Mouse (Mus musculus): ENCODE data around the gene Zfp410. TPM values are rescaled to one million over a fixed set of nuclear protein-coding genes. Genes with fewer than 3 reads are reported as not detected.

Zfp410 gene
- polyA plus RNA-seq, 1 experiment from 2014 or later, result 37.0 TPM

GRCm38 (mm10) chr12:84361555-84362489 lies 45.2 kb downstream of the Zfp410 start, which contains the start of the genes Coq6 and Fam161b:
Gene Coq6, plus strand, starts transcription at chr12:84361657.
Gene Fam161b, minus strand, starts transcription at chr12:84361833.
- ATAC-seq (peak; percentile 95), DNase-seq (ENCODE audit: low read depth, low spot score) (peak; percentile 89)
- CTCF ChIA-PET, result no interaction called here
- TF ChIP-seq CTCF (IDR thresholded peaks at IDR 0.05), result no peak
- in situ Hi-C loops (cut with MboI; ENCODE audit: low pct_unique_long_range_greater_than_20kb), result loop anchor here (5.0 kb wide), 1 partner anchor 45 kb away; the partner anchor contains the start of genes Bbof1 and Entpd5
- no peaks in the 10 kb centered on the region for H3K27me3 ChIP-seq
- POLR2A ChIA-PET, result no interaction called here

GRCm38 (mm10) chr12:84362872-84363271 lies 46.2 kb downstream of the Zfp410 start:
- ChIA-PET POLR2A (no interaction called here), CTCF (no interaction called here)
- ATAC-seq (no peak), DNase-seq (ENCODE audit: low read depth, low spot score) (no peak)
- no peaks in the 10 kb centered on the region for H3K27me3 ChIP-seq
- no peak for TF ChIP-seq CTCF (IDR thresholded peaks at IDR 0.05)
- in situ Hi-C loops (cut with MboI; ENCODE audit: low pct_unique_long_range_greater_than_20kb), result loop anchor here (5.0 kb wide), 1 partner anchor 44 kb away; the partner anchor contains the start of genes Bbof1 and Entpd5

- CTCF ChIA-PET, result no interaction called here
- DNase-seq (ENCODE audit: low read depth, low spot score), result no peak
- in situ Hi-C loops (cut with MboI; ENCODE audit: low pct_unique_long_range_greater_than_20kb), result loop anchor here (5.0 kb wide), 1 partner anchor 43 kb away; the partner anchor contains the start of genes Bbof1 and Entpd5
- TF ChIP-seq CTCF (IDR thresholded peaks at IDR 0.05), result no peak
- POLR2A ChIA-PET, result no interaction called here
- H3K27me3 ChIP-seq, result no peaks in the 10 kb centered on the region
- no peak for ATAC-seq
These were observed 47.6 kb downstream of the Zfp410 start for GRCm38 (mm10) chr12:84364291-84364690.

- in situ Hi-C loops (cut with MboI; ENCODE audit: low pct_unique_long_range_greater_than_20kb), result no loop called here
- CTCF ChIA-PET, result no interaction called here
- DNase-seq (ENCODE audit: low read depth, low spot score) (no peak), ATAC-seq (no peak)
- no peaks in the 10 kb centered on the region for H3K27me3 ChIP-seq
- TF ChIP-seq CTCF (IDR thresholded peaks at IDR 0.05), result no peak
- POLR2A ChIA-PET, result no interaction called here
These were observed 48.5 kb downstream of the Zfp410 start for GRCm38 (mm10) chr12:84365137-84365536.

- TF ChIP-seq CTCF (IDR thresholded peaks at IDR 0.05), result no peak
- no peak for ATAC-seq
- in situ Hi-C loops (cut with MboI; ENCODE audit: low pct_unique_long_range_greater_than_20kb), result no loop called here
- no peak for DNase-seq (ENCODE audit: low read depth, low spot score)
- ChIA-PET POLR2A (no interaction called here), CTCF (no interaction called here)
- no peaks in the 10 kb centered on the region for H3K27me3 ChIP-seq
These were observed 50.3 kb downstream of the Zfp410 start for GRCm38 (mm10) chr12:84366971-84367370.

- DNase-seq (ENCODE audit: low read depth, low spot score), result no peak
- in situ Hi-C loops (cut with MboI; ENCODE audit: low pct_unique_long_range_greater_than_20kb), result no loop called here
- ChIA-PET POLR2A (no interaction called here), CTCF (no interaction called here)
- no peaks in the 10 kb centered on the region for H3K27me3 ChIP-seq
- ATAC-seq, result no peak
- no peak for TF ChIP-seq CTCF (IDR thresholded peaks at IDR 0.05)
These were observed 55.0 kb downstream of the Zfp410 start for GRCm38 (mm10) chr12:84371647-84372046.

GRCm38 (mm10) chr12:84373831-84374481 lies 57.3 kb downstream of the Zfp410 start:
- ATAC-seq (peak; percentile 62), DNase-seq (ENCODE audit: low read depth, low spot score) (peak; percentile 68)
- no peaks in the 10 kb centered on the region for H3K27me3 ChIP-seq
- no peak for TF ChIP-seq CTCF (IDR thresholded peaks at IDR 0.05)
- in situ Hi-C loops (cut with MboI; ENCODE audit: low pct_unique_long_range_greater_than_20kb), result no loop called here
- ChIA-PET CTCF (no interaction called here), POLR2A (interaction anchor here (0.6 kb wide), 1 partner anchor 21 kb away, joined by 3 read pairs; no protein-coding TSS in a partner anchor)

- in situ Hi-C loops (cut with MboI; ENCODE audit: low pct_unique_long_range_greater_than_20kb), result no loop called here
- ATAC-seq, result no peak
These were observed 65.7 kb downstream of the Zfp410 start for GRCm38 (mm10) chr12:84382369-84382768.

GRCm38 (mm10) chr12:84384644-84385081 lies 68.0 kb downstream of the Zfp410 start:
- no peak for TF ChIP-seq CTCF (IDR thresholded peaks at IDR 0.05)
- in situ Hi-C loops (cut with MboI; ENCODE audit: low pct_unique_long_range_greater_than_20kb), result no loop called here
- DNase-seq (ENCODE audit: low read depth, low spot score), result no peak
- ChIA-PET POLR2A (no interaction called here), CTCF (interaction anchor here (1.3 kb wide), 1 partner anchor 9 kb away, joined by 3 read pairs; no protein-coding TSS in a partner anchor)
- ATAC-seq, result no peak
- H3K27me3 ChIP-seq, result no peaks in the 10 kb centered on the region

More at GRCm38 (mm10) chr12:84382369-84382768, 65.7 kb downstream of the Zfp410 start:
- no peak for TF ChIP-seq CTCF (IDR thresholded peaks at IDR 0.05)
- ChIA-PET POLR2A (no interaction called here), CTCF (no interaction called here)
- H3K27me3 ChIP-seq, result no peaks in the 10 kb centered on the region
- DNase-seq (ENCODE audit: low read depth, low spot score), result no peak

GRCm38 (mm10) chr12:84385408-84385807 lies 68.8 kb downstream of the Zfp410 start:
- in situ Hi-C loops (cut with MboI; ENCODE audit: low pct_unique_long_range_greater_than_20kb), result no loop called here
- ChIA-PET POLR2A (no interaction called here), CTCF (interaction anchor here (1.3 kb wide), 1 partner anchor 8 kb away, joined by 3 read pairs; no protein-coding TSS in a partner anchor)
- no peak for TF ChIP-seq CTCF (IDR thresholded peaks at IDR 0.05)
- no peak for ATAC-seq
- DNase-seq (ENCODE audit: low read depth, low spot score), result no peak
- no peaks in the 10 kb centered on the region for H3K27me3 ChIP-seq
